Mouse (Mus musculus): ENCODE results near the gene Mertk. TPM values are rescaled to one million over a fixed set of nuclear protein-coding genes. Genes with fewer than 3 reads are reported as not detected.

Mertk gene
- total and polyA plus RNA-seq, 3 experiments = 0.05 TPM; not detected in 2

- in situ Hi-C loops (cut with MboI; ENCODE audit: low pct_ligation_motif_present, low pct_unique_long_range_greater_than_20kb, low sequenced_read_pairs) (loop anchor here (5.0 to 25.0 kb wide), 2 partner anchors 120 to 565 kb away; partner anchors contain the start of gene Tmem87b), dilution Hi-C loops (cut with MboI; ENCODE audit: extremely low pct_ligation_motif_present, extremely low pct_unique_long_range_greater_than_20kb, low sequenced_read_pairs) (no loop called here)
- Histone ChIP-seq H3K4me2 (ENCODE audit: insufficient read depth, low read depth, poor library complexity, severe bottlenecking) (no peak overlapping the region), H3K9ac (ENCODE audit: insufficient read depth, low read depth) (no peak overlapping the region), H3K36me3 (replicated peaks in 1 of 2; ENCODE audit: control insufficient read depth in 1 of 2, insufficient read depth in 1 of 2, low read length in 1 of 2) (no peaks in the 10 kb centered on the region), H3K27ac (ENCODE audit: insufficient read depth, low read depth) (no peak overlapping the region), H3K4me1 (ENCODE audit: control insufficient read depth in 1 of 2, insufficient read depth in 2 of 2) (peaks cover 0 to 4% of the 10 kb centered on the region in 2 experiments; a peak in 2 of 4 replicates), H3K27me3 (replicated peaks) (no peaks in the 10 kb centered on the region), H3K9me3 (replicated peaks; ENCODE audit: low read length) (no peaks in the 10 kb centered on the region), H3K4me3 (replicated peaks in 1 of 3; ENCODE audit: low read depth in 2 of 3, low read length in 2 of 3, poor library complexity in 1 of 3) (no peak overlapping the region), H3K79me2 (replicated peaks; ENCODE audit: control insufficient read depth, extremely low read depth, insufficient read depth, poor library complexity, severe bottlenecking) (no peaks in the 10 kb centered on the region)
- DNase-seq (ENCODE audit: extremely low read depth) = no peak
- TF ChIP-seq CTCF (conservative IDR thresholded peaks at IDR 0.05 in 1 of 2, IDR thresholded peaks at IDR 0.05 in 1 of 2; ENCODE audit: low read depth in 2 of 2, low read length in 2 of 2) = no peak
- no peak for TF ChIP-seq NELFE (IDR thresholded peaks at IDR 0.05; ENCODE audit: low read depth, low read length)
- TF ChIP-seq MAZ (IDR thresholded peaks at IDR 0.05; ENCODE audit: low read depth, low read length) = no peak
- TF ChIP-seq USF1 (IDR thresholded peaks at IDR 0.05; ENCODE audit: low read depth, low read length) = no peak
- no peak for TF ChIP-seq MXI1 (IDR thresholded peaks at IDR 0.05; ENCODE audit: low read depth, low read length)
- no peak for TF ChIP-seq ZNF384 (IDR thresholded peaks at IDR 0.05; ENCODE audit: low read depth, low read length)
- TF ChIP-seq ELF1 (IDR thresholded peaks at IDR 0.05; ENCODE audit: low read depth, low read length) = no peak
- TF ChIP-seq CHD1 (IDR thresholded peaks at IDR 0.05; ENCODE audit: low read depth, low read length) = no peak
- TF ChIP-seq TCF12 (IDR thresholded peaks at IDR 0.05; ENCODE audit: low read depth, low read length) = no peak
- no peak for TF ChIP-seq POLR2A (IDR thresholded peaks at IDR 0.05; ENCODE audit: low read depth, low read length)
- no peak for TF ChIP-seq RAD21 (IDR thresholded peaks at IDR 0.05; ENCODE audit: low read depth, low read length)
These were observed 1.2 kb upstream of the Mertk start for GRCm38 (mm10) chr2:128697566-128697965.

- peak; percentile 45 for DNase-seq (ENCODE audit: extremely low read depth)
- Histone ChIP-seq H3K4me1 (ENCODE audit: control insufficient read depth in 1 of 2, insufficient read depth in 2 of 2) (peaks cover 0 to 4% of the 10 kb centered on the region in 2 experiments; a peak in 2 of 4 replicates), H3K9ac (ENCODE audit: insufficient read depth, low read depth) (no peak overlapping the region), H3K4me3 (replicated peaks in 1 of 3; ENCODE audit: low read depth in 2 of 3, low read length in 2 of 3, poor library complexity in 1 of 3) (no peak overlapping the region), H3K27ac (ENCODE audit: insufficient read depth, low read depth) (no peak overlapping the region), H3K79me2 (replicated peaks; ENCODE audit: control insufficient read depth, extremely low read depth, insufficient read depth, poor library complexity, severe bottlenecking) (no peaks in the 10 kb centered on the region), H3K27me3 (replicated peaks) (no peaks in the 10 kb centered on the region), H3K9me3 (replicated peaks; ENCODE audit: low read length) (no peaks in the 10 kb centered on the region), H3K36me3 (replicated peaks in 1 of 2; ENCODE audit: control insufficient read depth in 1 of 2, insufficient read depth in 1 of 2, low read length in 1 of 2) (no peaks in the 10 kb centered on the region), H3K4me2 (ENCODE audit: insufficient read depth, low read depth, poor library complexity, severe bottlenecking) (peak overlapping the region; percentile 3; the same call in 1 of the 2 replicates)
- TF ChIP-seq NELFE (IDR thresholded peaks at IDR 0.05; ENCODE audit: low read depth, low read length) (0 out of 2 replicates have a peak, but pooled peaks have one; percentile 3), JUND (conservative IDR thresholded peaks at IDR 0.05; ENCODE audit: low read depth, low read length) (no peak), RAD21 (IDR thresholded peaks at IDR 0.05; ENCODE audit: low read depth, low read length) (peak; percentile 91), MXI1 (IDR thresholded peaks at IDR 0.05; ENCODE audit: low read depth, low read length) (no peak), ZC3H11A (IDR thresholded peaks at IDR 0.05; ENCODE audit: low read depth, low read length) (peak; percentile 31; the same call in 1 of the 2 replicates), CTCF (conservative IDR thresholded peaks at IDR 0.05 in 1 of 2, IDR thresholded peaks at IDR 0.05 in 1 of 2; ENCODE audit: low read depth in 2 of 2, low read length in 2 of 2) (peak; percentile 13 to 91; a peak in 2 of 4 replicates), SMC3 (IDR thresholded peaks at IDR 0.05; ENCODE audit: low read depth, low read length) (peak; percentile 93)
- dilution Hi-C loops (cut with MboI; ENCODE audit: extremely low pct_ligation_motif_present, extremely low pct_unique_long_range_greater_than_20kb, low sequenced_read_pairs) = no loop called here
- in situ Hi-C loops (cut with MboI; ENCODE audit: low pct_ligation_motif_present, low pct_unique_long_range_greater_than_20kb, low sequenced_read_pairs) = loop anchor here (5.0 to 25.0 kb wide), 2 partner anchors 119 to 564 kb away; partner anchors contain the start of gene Tmem87b
These were observed 540 bp upstream of the Mertk start for GRCm38 (mm10) chr2:128698140-128698692.
